Mouse (Mus musculus): ENCODE measurements at regions not wholly inside any gene's neighbourhood (a gene's known extent, or its start where the extent isn't known, plus 50 kb on each side); places are given as distances from the start of the nearest gene placed in this dataset.
"Not testable (repeated sequence)": the region's sequence is repeated elsewhere in the genome, so short reads cannot be mapped to it uniquely, and the experiment has no call there.

GRCm38 (mm10) chr7:60386957-60387356, 246.9 kb upstream of the Snrpn start:
- H3K27ac ChIP-seq; ATAC-seq; H3K4me3 ChIP-seq (ENCODE audit: low read length); H3K27me3 ChIP-seq (ENCODE audit: insufficient read depth, low read length); H3K9me3 ChIP-seq (ENCODE audit: low read length); H3K4me2 ChIP-seq (ENCODE audit: low read depth, low read length); H3K36me3 ChIP-seq (ENCODE audit: insufficient read depth, low read length); H3K9ac ChIP-seq (replicated peaks; ENCODE audit: low read length); H3K4me1 ChIP-seq (ENCODE audit: insufficient read depth, low read length): not testable (repeated sequence)
- peak; percentile 61 for TF ChIP-seq CTCF (IDR thresholded peaks at IDR 0.05; ENCODE audit: low read depth)
- peak; percentile 17 for DNase-seq (ENCODE audit: low spot score)
- 4% methylated on average over 5 of the region's 5 CpGs for WGBS

GRCm38 (mm10) chr7:60374001-60374400, 234.0 kb upstream of the Snrpn start:
- H3K9me3 ChIP-seq (ENCODE audit: low read length); H3K4me2 ChIP-seq (ENCODE audit: low read depth, low read length); H3K27me3 ChIP-seq (ENCODE audit: insufficient read depth, low read length); H3K4me3 ChIP-seq (ENCODE audit: low read length); H3K36me3 ChIP-seq (ENCODE audit: insufficient read depth, low read length); H3K4me1 ChIP-seq (ENCODE audit: insufficient read depth, low read length); H3K27ac ChIP-seq; H3K9ac ChIP-seq (replicated peaks; ENCODE audit: low read length); ATAC-seq: not testable (repeated sequence)
- DNase-seq (ENCODE audit: low spot score): peak; percentile 2
- WGBS: 15% methylated on average over 3 of the region's 3 CpGs

- DNase-seq (ENCODE audit: low spot score); H3K9ac ChIP-seq (replicated peaks; ENCODE audit: low read length); H3K4me2 ChIP-seq (ENCODE audit: low read depth, low read length); ATAC-seq; H3K4me1 ChIP-seq (ENCODE audit: insufficient read depth, low read length); H3K27me3 ChIP-seq (ENCODE audit: insufficient read depth, low read length); H3K4me3 ChIP-seq (ENCODE audit: low read length); H3K36me3 ChIP-seq (ENCODE audit: insufficient read depth, low read length); H3K27ac ChIP-seq; H3K9me3 ChIP-seq (ENCODE audit: low read length): not testable (repeated sequence)
- 69% methylated on average over 2 of the region's 2 CpGs for WGBS
Measured at GRCm38 (mm10) chr7:60352206-60352605, 212.2 kb upstream of the Snrpn start.
